21 mouse cellular contexts compared by ENCODE assay signal in the genomic region with DNA sequence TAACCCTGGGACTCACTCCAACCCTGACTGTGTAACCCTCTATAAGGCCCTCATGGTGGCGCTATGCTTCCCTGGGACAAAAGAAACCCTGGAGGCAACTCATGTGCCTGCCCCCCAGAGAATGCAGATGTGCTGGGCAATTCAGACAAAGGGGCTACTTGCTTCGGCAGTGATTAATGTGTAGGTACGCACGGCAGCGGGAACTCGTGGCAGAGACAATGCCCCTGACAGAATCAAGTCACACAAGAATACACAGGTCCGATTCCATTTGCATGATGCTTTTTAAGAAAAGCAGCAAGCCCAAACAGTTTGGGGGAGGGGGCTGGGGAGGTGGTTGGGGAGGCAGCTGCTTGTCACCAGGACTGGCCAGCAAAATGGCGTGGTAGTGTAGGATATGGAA.
DNase-seq lines count a peak whose midpoint lies in the region; ATAC-seq and TF ChIP-seq lines count a peak whose summit lies in the region.
"Had no signal": no experiment of that assay in that cellular context is flagged by ENCODE, and none has a peak within 500 bp of the region (broad histone marks: within the 10 kb centered on the region; RNA-seq: fewer than 3 reads in every experiment).

No protein-coding gene starts in this region.

- TF ChIP-seq POLR2A in brain, embryonic 14.5 days (IDR thresholded peaks at IDR 0.05; ENCODE audit: borderline replicate concordance, extremely low read depth, insufficient read depth, insufficient read length, poor library complexity, severe bottlenecking), result no peak

- no peaks in the 10 kb centered on the region for H3K27me3 ChIP-seq in intestine, embryonic 14.5 days (replicated peaks; ENCODE audit: control insufficient read depth, insufficient read depth, low read length)
- H3K27me3 ChIP-seq in intestine, embryonic 15.5 days (replicated peaks), result no peaks in the 10 kb centered on the region

- H3K4me2 ChIP-seq in intestine, embryonic 14.5 days (ENCODE audit: low read length), result no peak overlapping the region
- H3K4me2 ChIP-seq in intestine, embryonic 15.5 days (replicated peaks), result no peak overlapping the region
- H3K4me2 ChIP-seq: heart, embryonic 11.5 days; limb, embryonic 12.5 days; midbrain, embryonic 13.5 days; neural tube, embryonic 15.5 days had no signal

- H3K9me3 ChIP-seq in intestine, embryonic 14.5 days (ENCODE audit: control insufficient read depth, low read length), result no peaks in the 10 kb centered on the region
- H3K9me3 ChIP-seq in intestine, embryonic 15.5 days, result no peaks in the 10 kb centered on the region
- H3K9me3 ChIP-seq: forebrain, embryonic 10.5 days; limb, embryonic 12.5 days; midbrain, embryonic 13.5 days; neural tube, embryonic 15.5 days had no signal

- H3K9ac ChIP-seq in intestine, embryonic 14.5 days (ENCODE audit: low read length), result no peak overlapping the region
- no peak overlapping the region for H3K9ac ChIP-seq in intestine, embryonic 15.5 days
- H3K9ac ChIP-seq: forebrain, postnatal 0 days; limb, embryonic 12.5 days; liver, embryonic 14.5 days; midbrain, embryonic 13.5 days; neural tube, embryonic 15.5 days had no signal

- ATAC-seq in CD4-positive, CD25-positive, alpha-beta regulatory T cell, adult 4 months, result no peak
- ATAC-seq in intestine, embryonic 14.5 days (replicated peaks; ENCODE audit: low FRiP score, low TSS enrichment, low read depth), result no peak
- ATAC-seq in intestine, embryonic 15.5 days, result no peak
- ATAC-seq: forebrain, postnatal 0 days; midbrain, embryonic 13.5 days had no signal

- no peak overlapping the region for H3K4me3 ChIP-seq in intestine, embryonic 14.5 days (ENCODE audit: low read depth, low read length)
- no peak overlapping the region for H3K4me3 ChIP-seq in intestine, embryonic 15.5 days (replicated peaks)
- H3K4me3 ChIP-seq: forebrain, embryonic 10.5 days; limb, embryonic 12.5 days; midbrain, embryonic 13.5 days; neural tube, embryonic 15.5 days had no signal

- no peak overlapping the region for H3K27ac ChIP-seq in intestine, embryonic 14.5 days (ENCODE audit: low read depth)
- H3K27ac ChIP-seq in intestine, embryonic 15.5 days, result no peak overlapping the region
- H3K27ac ChIP-seq: forebrain, embryonic 10.5 days; limb, embryonic 12.5 days; liver, embryonic 14.5 days; midbrain, embryonic 13.5 days; neural tube, embryonic 15.5 days had no signal

- WGBS in intestine, embryonic 14.5 days, result 67% methylated on average over 8 of the region's 8 CpGs
- WGBS in intestine, embryonic 15.5 days, result 59% methylated on average over 8 of the region's 8 CpGs

- DNase-seq in CD4-positive, CD25-positive, alpha-beta regulatory T cell, adult 2 months (ENCODE audit: low read depth, low spot score), result peak; percentile 22
- DNase-seq in intestine, embryonic 14.5 days (ENCODE audit: low spot score), result peak; percentile 48
- DNase-seq in A20 (ENCODE audit: low read depth, low spot score), result peak; percentile 16
- peak; percentile 11 for DNase-seq in brain, embryonic 14.5 days (ENCODE audit: low read depth)
- DNase-seq in cerebellum, postnatal 4 days (ENCODE audit: low spot score in 2 of 2), result no peak
- no peak for DNase-seq in cerebellum, adult 11 months
- DNase-seq: adrenal gland, adult 8-10 months; forebrain, postnatal 0 days; heart, postnatal 10 days; kidney, adult 8-10 months; kidney, postnatal 14 days; layer of hippocampus, adult 9-11 months; thymus, postnatal 14 days had no signal

- TF ChIP-seq CTCF in brain, embryonic 14.5 days (IDR thresholded peaks at IDR 0.05; ENCODE audit: borderline replicate concordance, extremely low read depth, insufficient read depth, insufficient read length), result no peak

- H3K4me1 ChIP-seq in intestine, embryonic 14.5 days (replicated peaks; ENCODE audit: control insufficient read depth, insufficient read depth, low read length), result no peaks in the 10 kb centered on the region
- H3K4me1 ChIP-seq in intestine, embryonic 15.5 days (replicated peaks), result 0 out of 2 replicates have a peak, but pooled peaks cover 4% of the 10 kb centered on the region
- H3K4me1 ChIP-seq: limb, embryonic 12.5 days had no signal

- no peaks in the 10 kb centered on the region for H3K36me3 ChIP-seq in intestine, embryonic 14.5 days (ENCODE audit: control insufficient read depth, insufficient read depth, low read length)
- H3K36me3 ChIP-seq in intestine, embryonic 15.5 days, result no peaks in the 10 kb centered on the region
- H3K36me3 ChIP-seq: forebrain, embryonic 10.5 days; limb, embryonic 12.5 days; midbrain, embryonic 13.5 days; neural tube, embryonic 15.5 days had no signal

Comparison
In these comparisons a context has a peak if more than half of its experiments do, and no peak if none do; other contexts are left out.
1. DNase-seq: peak in CD4-positive, CD25-positive, alpha-beta regulatory T cell, adult 2 months (single experiment), intestine, embryonic 14.5 days (single experiment), A20 (single experiment) and brain, embryonic 14.5 days (single experiment); none in cerebellum, postnatal 4 days (0 of 2) and cerebellum, adult 11 months (single experiment).